Mouse (Mus musculus) heart, adult 2 months (tissue): Measurements from ENCODE around the gene Ntpcr. TPM values are rescaled to one million over a fixed set of nuclear protein-coding genes. Genes with fewer than 3 reads are reported as not detected.

Experiments
- DNase-seq, 2 experiments: peaks; one replicate each; pipeline ENCODE4 v3.0.0; 2021
- H3K27ac ChIP-seq: fragments of 200-600 bp; 2 replicates; pipeline ENCODE4 v1.8.1; 2022
- H3K27me3 ChIP-seq: fragments of 200-500 bp; 2 replicates; pipeline ENCODE4 v1.6.1; 2012; ENCODE audit warnings: mild to moderate bottlenecking, low read length, inconsistent platforms, mixed read lengths; ENCODE audit not compliant: control insufficient read depth, insufficient read depth
- H3K36me3 ChIP-seq: fragments of 200-500 bp; 2 replicates; pipeline ENCODE4 v1.6.1; 2012; ENCODE audit warnings: low read length, inconsistent platforms; ENCODE audit not compliant: control insufficient read depth, insufficient read depth
- H3K4me1 ChIP-seq: fragments of 200-500 bp; 2 replicates; pipeline ENCODE4 v1.6.1; 2011; ENCODE audit warnings: low read length; ENCODE audit not compliant: control insufficient read depth, insufficient read depth
- H3K4me3 ChIP-seq: fragments of 200-600 bp; 2 replicates; pipeline ENCODE4 v1.8.1; 2022
- H3K79me2 ChIP-seq: fragments of 200-500 bp; replicated peaks from 2 replicates; pipeline ENCODE4 v1.6.1; 2012; ENCODE audit warnings: mild to moderate bottlenecking, inconsistent platforms, low read length, moderate library complexity, mixed read lengths; ENCODE audit not compliant: control insufficient read depth, insufficient read depth
- H3K9ac ChIP-seq: fragments of 200-500 bp; 2 replicates; pipeline ENCODE4 v1.6.1; 2012; ENCODE audit warnings: low read depth, mild to moderate bottlenecking, control low read depth, inconsistent platforms, low read length, mixed read lengths
- CTCF ChIP-seq: fragments of 200-600 bp; IDR thresholded peaks from 2 replicates; pipeline ENCODE4 v1.8.1; 2022; ENCODE audit warnings: antibody characterized with exemption, mild to moderate bottlenecking, moderate library complexity
- EP300 ChIP-seq: fragments of 200-500 bp; IDR thresholded peaks from 2 replicates; pipeline ENCODE4 v1.6.1; 2011; ENCODE audit warnings: low read depth, low read length, control low read depth; ENCODE audit not compliant: insufficient read depth
- POLR2A ChIP-seq: fragments of 200-500 bp; IDR thresholded peaks from 2 replicates; pipeline ENCODE4 v1.6.1; 2011; ENCODE audit warnings: mild to moderate bottlenecking, low read depth, low read length, control low read depth; ENCODE audit not compliant: insufficient read depth
- WGBS: fragments of 180-500 bp; shearing (Covaris S2); methylation state at CpG from one replicate; pipeline ENCODE4 v1.1.7; 2018; 5-methylcytosine and 5-hydroxymethylcytosine counted together
- intact Hi-C: fragments of 180-260 bp; cut with DNase I; formaldehyde crosslinking; loops from one replicate; pipeline ENCODE4 v1.15.1; 2025
- polyA plus RNA-seq: library from polyadenylated mRNA; depleted of rRNA; stranded (reverse); fragments of >200 nt; gene quantifications from 2 replicates; pipeline ENCODE4 v1.2.3, GENCODE M21; 2012
- total RNA-seq, 2 experiments: library from RNA; stranded (reverse); gene quantifications; 2 replicates each; pipeline ENCODE4 v1.2.3; 2021

The Ntpcr gene
- total and polyA plus RNA-seq, 3 experiments: 12.3 to 20.8 (median 13.9) TPM

- H3K36me3 ChIP-seq: no peaks in the 10 kb centered on the region
- no peak overlapping the region for H3K4me3 ChIP-seq
- H3K4me1 ChIP-seq: no peaks in the 10 kb centered on the region
- H3K9ac ChIP-seq: no peak overlapping the region
- no peaks in the 10 kb centered on the region for H3K27me3 ChIP-seq
- TF ChIP-seq POLR2A (no peak), CTCF (no peak)
- intact Hi-C loops: no loop called here
- H3K27ac ChIP-seq: no peak overlapping the region
- 81% methylated on average over 7 of the region's 7 CpGs for WGBS
- DNase-seq: no peak
- no peaks in the 10 kb centered on the region for H3K79me2 ChIP-seq
Observed at GRCm38 (mm10) chr8:125773281-125773803, 43.6 kb downstream of the Ntpcr start.

GRCm38 (mm10) chr8:125775031-125775430 is 45.3 kb downstream of the Ntpcr start:
- Histone ChIP-seq H3K4me3 (no peak overlapping the region), H3K9ac (no peak overlapping the region), H3K27ac (no peak overlapping the region), H3K36me3 (no peaks in the 10 kb centered on the region), H3K4me1 (no peaks in the 10 kb centered on the region), H3K27me3 (no peaks in the 10 kb centered on the region), H3K79me2 (no peaks in the 10 kb centered on the region)
- WGBS: 70% methylated on average over 3 of the region's 3 CpGs
- intact Hi-C loops: no loop called here
- TF ChIP-seq POLR2A: no peak
- no peak for TF ChIP-seq EP300
- TF ChIP-seq CTCF: no peak
- no peak for DNase-seq

GRCm38 (mm10) chr8:125776314-125776713 is 46.6 kb downstream of the Ntpcr start:
- Histone ChIP-seq H3K9ac (no peak overlapping the region), H3K4me3 (no peak overlapping the region), H3K27ac (no peak overlapping the region), H3K36me3 (no peaks in the 10 kb centered on the region), H3K79me2 (no peaks in the 10 kb centered on the region), H3K4me1 (no peaks in the 10 kb centered on the region), H3K27me3 (no peaks in the 10 kb centered on the region)
- intact Hi-C loops: no loop called here
- no peak for DNase-seq
- WGBS: 93% methylated on average over 3 of the region's 3 CpGs
- TF ChIP-seq CTCF (no peak), EP300 (no peak)

GRCm38 (mm10) chr8:125776800-125777199 is 47.0 kb downstream of the Ntpcr start:
- no peaks in the 10 kb centered on the region for H3K36me3 ChIP-seq
- H3K4me1 ChIP-seq: no peaks in the 10 kb centered on the region
- TF ChIP-seq EP300 (no peak), CTCF (no peak), POLR2A (no peak)
- no peak for DNase-seq
- intact Hi-C loops: no loop called here
- WGBS: 71% methylated on average over 6 of the region's 6 CpGs
- no peak overlapping the region for H3K4me3 ChIP-seq
- no peak overlapping the region for H3K27ac ChIP-seq
- H3K27me3 ChIP-seq: no peaks in the 10 kb centered on the region
- H3K9ac ChIP-seq: no peak overlapping the region
- no peaks in the 10 kb centered on the region for H3K79me2 ChIP-seq

GRCm38 (mm10) chr8:125777478-125778164 is 47.9 kb downstream of the Ntpcr start:
- Histone ChIP-seq H3K4me1 (no peaks in the 10 kb centered on the region), H3K36me3 (no peaks in the 10 kb centered on the region), H3K27me3 (no peaks in the 10 kb centered on the region), H3K79me2 (no peaks in the 10 kb centered on the region), H3K4me3 (no peak overlapping the region), H3K27ac (no peak overlapping the region), H3K9ac (no peak overlapping the region)
- no peak for TF ChIP-seq POLR2A
- TF ChIP-seq EP300: no peak
- no peak for TF ChIP-seq CTCF
- no peak for DNase-seq
- 66% methylated on average over 12 of the region's 12 CpGs for WGBS
- intact Hi-C loops: no loop called here

- no peak for TF ChIP-seq POLR2A
- TF ChIP-seq CTCF: no peak
- TF ChIP-seq EP300: no peak
- no peak for DNase-seq
- H3K36me3 ChIP-seq: no peaks in the 10 kb centered on the region
- H3K79me2 ChIP-seq: no peaks in the 10 kb centered on the region
- H3K4me1 ChIP-seq: no peaks in the 10 kb centered on the region
- H3K27me3 ChIP-seq: no peaks in the 10 kb centered on the region
- H3K9ac ChIP-seq: no peak overlapping the region
- WGBS: 96% methylated on average over 5 of the region's 5 CpGs
- no peak overlapping the region for H3K27ac ChIP-seq
- intact Hi-C loops: no loop called here
- no peak overlapping the region for H3K4me3 ChIP-seq
Observed at GRCm38 (mm10) chr8:125778919-125779318, 49.2 kb downstream of the Ntpcr start.
